Mouse (Mus musculus) lung, embryonic 14.5 days (tissue): Measurements from ENCODE around the gene Pou6f1. TPM values are rescaled to one million over a fixed set of nuclear protein-coding genes. Genes with fewer than 3 reads are reported as not detected.
"Not testable (repeated sequence)": the region's sequence is repeated elsewhere in the genome, so short reads cannot be mapped to it uniquely, and the experiment has no call there.

Source experiments
- ATAC-seq: fragments of 200-750 bp; cut with Nextera tagmentation; 2 replicates; pipeline ENCODE4 v1.8.0; 2017; ENCODE audit warnings: mild to moderate bottlenecking, moderate TSS enrichment, moderate library complexity; ENCODE audit not compliant: insufficient read depth
- DNase-seq: peaks from one replicate; pipeline ENCODE4 v3.0.0-alpha.2; 2015
- H3K27ac ChIP-seq: fragments of 300-500 bp; sonication (generic); 2 replicates; pipeline ENCODE4 v1.5.1; 2014; ENCODE audit warnings: low read depth, mild to moderate bottlenecking, moderate library complexity
- H3K27me3 ChIP-seq: fragments of 300-500 bp; sonication (generic); 2 replicates; pipeline ENCODE4 v1.6.1; 2014; ENCODE audit warnings: low read length, control low read depth; ENCODE audit not compliant: insufficient read depth
- H3K36me3 ChIP-seq: fragments of 300-500 bp; sonication (generic); 2 replicates; pipeline ENCODE4 v1.6.1; 2014; ENCODE audit warnings: control low read depth; ENCODE audit not compliant: insufficient read depth
- H3K4me1 ChIP-seq: fragments of 300-500 bp; sonication (generic); 2 replicates; pipeline ENCODE4 v1.6.1; 2014; ENCODE audit warnings: antibody characterized with exemption, control low read depth; ENCODE audit not compliant: insufficient read depth
- H3K4me2 ChIP-seq: fragments of 300-500 bp; sonication (generic); 2 replicates; pipeline ENCODE4 v1.6.1; 2014; ENCODE audit warnings: mild to moderate bottlenecking
- H3K4me3 ChIP-seq: fragments of 300-500 bp; sonication (generic); 2 replicates; pipeline ENCODE4 v1.5.1; 2014; ENCODE audit warnings: low read depth, low read length
- H3K9ac ChIP-seq: fragments of 300-500 bp; sonication (generic); 2 replicates; pipeline ENCODE4 v1.6.1; 2014
- H3K9me3 ChIP-seq: fragments of 300-500 bp; sonication (generic); 2 replicates; pipeline ENCODE4 v1.6.1; 2016; ENCODE audit warnings: low read depth, low read length, control low read depth
- CTCF ChIP-seq: IDR thresholded peaks from 2 replicates; pipeline ENCODE4 v1.5.1; 2016; ENCODE audit warnings: antibody characterized with exemption, low read depth
- WGBS: fragments of 180-500 bp; shearing (Covaris S2); extraction: QIAGEN DNeasy Blood & Tissue Kit; methylation state at CpG from one replicate; pipeline ENCODE4 v1.1.7; 2014; 5-methylcytosine and 5-hydroxymethylcytosine counted together
- polyA plus RNA-seq: library from polyadenylated mRNA; unstranded; fragments of >200 nt; fragmentation: Nextera tagmentation; extraction: Ambion mirVana; gene quantifications from 2 replicates; pipeline ENCODE4 v1.2.1, GENCODE M21; 2014

Gene Pou6f1
- polyA plus RNA-seq, 1 experiment from 2014 or later, result 7.6 TPM

DNA sequence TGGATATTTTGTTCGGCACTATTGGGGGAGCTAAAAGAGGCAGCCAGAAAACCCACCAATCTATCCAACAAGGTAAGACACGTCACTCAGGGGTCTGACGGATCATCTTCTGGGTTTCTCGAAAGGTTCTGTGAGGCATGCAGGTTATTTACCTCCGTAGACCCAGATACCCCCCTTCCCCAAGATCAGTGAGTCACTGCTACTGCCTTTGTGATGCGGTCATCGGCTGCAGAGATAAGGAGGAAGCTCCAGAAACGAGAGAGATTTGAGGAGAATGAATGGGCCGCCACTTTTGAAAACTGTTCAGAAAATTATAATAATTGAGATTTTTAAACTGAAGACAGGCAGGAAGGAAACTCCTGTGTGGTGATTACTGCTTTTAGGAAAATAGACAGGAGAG is 43.4 kb downstream of the Pou6f1 start:
- Histone ChIP-seq H3K4me1 (no peaks in the 10 kb centered on the region), H3K27me3 (no peaks in the 10 kb centered on the region), H3K27ac (no peak overlapping the region), H3K9ac (no peak overlapping the region), H3K9me3 (no peaks in the 10 kb centered on the region), H3K4me3 (no peak overlapping the region), H3K4me2 (no peak overlapping the region), H3K36me3 (no peaks in the 10 kb centered on the region)
- no peak for DNase-seq
- no peak for ATAC-seq
- WGBS, result 82% methylated on average over 9 of the region's 9 CpGs
- no peak for TF ChIP-seq CTCF

DNA sequence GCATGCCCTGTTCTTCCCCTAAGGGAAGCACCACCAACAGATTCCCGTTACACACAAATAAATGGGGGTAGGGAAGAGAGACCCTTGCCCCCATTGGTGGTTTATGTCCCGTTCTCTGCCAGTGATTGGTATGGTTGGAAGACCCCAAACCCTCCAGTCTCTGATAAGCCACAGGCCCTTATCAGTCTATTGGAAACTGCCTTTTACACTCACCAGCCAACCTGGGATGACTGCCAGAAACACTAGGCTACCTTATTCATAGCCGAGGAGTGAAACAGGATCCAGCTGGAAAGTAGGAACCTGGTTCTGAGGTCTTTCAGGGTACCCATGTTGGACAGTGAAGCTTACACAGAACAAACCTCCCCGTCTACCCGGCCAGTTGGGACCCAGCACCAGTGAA is 43.8 kb downstream of the Pou6f1 start:
- Histone ChIP-seq H3K4me2 (no peak overlapping the region), H3K27ac (no peak overlapping the region), H3K27me3 (no peaks in the 10 kb centered on the region), H3K4me1 (no peaks in the 10 kb centered on the region), H3K36me3 (no peaks in the 10 kb centered on the region), H3K9ac (no peak overlapping the region), H3K9me3 (no peaks in the 10 kb centered on the region), H3K4me3 (no peak overlapping the region)
- no peak for TF ChIP-seq CTCF
- 79% methylated on average over 5 of the region's 5 CpGs for WGBS
- DNase-seq (no peak), ATAC-seq (no peak)

DNA sequence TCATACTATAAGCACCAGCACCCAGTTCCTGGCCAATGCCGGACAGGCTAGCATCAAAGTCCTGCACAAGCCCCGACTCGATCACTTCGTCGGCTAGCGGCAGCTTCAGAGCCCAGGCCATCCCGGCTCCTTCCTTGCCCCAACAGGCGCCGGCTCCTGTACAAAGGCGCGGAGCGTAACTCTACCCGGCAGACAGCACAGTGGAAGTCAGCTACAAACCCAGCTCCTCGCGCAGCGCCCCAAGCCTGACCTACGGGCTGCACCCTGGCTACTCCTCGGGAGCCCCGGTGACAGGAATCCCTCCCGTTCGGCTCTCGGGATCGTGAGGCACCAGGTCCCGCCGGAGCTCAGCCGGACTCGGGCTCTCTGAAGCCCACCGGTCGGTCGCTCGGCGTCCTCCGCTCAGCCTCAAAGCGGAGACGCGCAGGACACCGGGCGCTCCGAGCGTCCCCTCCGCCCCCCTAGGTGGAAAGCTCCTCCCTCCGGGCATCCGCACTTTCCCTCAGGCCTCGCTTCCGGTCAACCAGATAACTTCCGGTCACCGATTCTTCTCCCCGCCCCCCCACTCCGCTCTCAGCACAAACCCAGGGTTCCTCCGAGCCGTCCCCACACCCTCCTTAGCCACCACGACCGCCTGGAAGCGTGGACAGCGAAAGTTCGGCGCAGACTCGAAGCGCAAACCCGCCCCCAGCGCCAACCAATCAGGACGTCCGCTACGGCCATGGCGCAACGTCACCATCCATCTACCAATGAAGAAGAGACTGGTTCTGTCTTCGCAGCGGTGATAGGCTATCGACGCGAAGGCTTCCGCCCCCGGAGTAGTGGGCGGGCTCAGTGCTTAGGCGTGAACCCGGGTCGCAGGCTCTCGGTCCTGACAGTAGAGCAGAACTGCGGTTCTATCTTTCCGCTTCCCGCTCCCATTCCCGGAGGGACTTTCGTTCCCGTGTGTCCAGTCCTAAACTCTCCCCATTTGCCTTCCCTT is 48.2 kb downstream of the Pou6f1 start, which contains the start of gene Tfcp2:
Tfcp2 (minus strand) TSS at position 683 of the 982 bp plus-strand sequence.
- TF ChIP-seq CTCF, result no peak
- H3K27me3 ChIP-seq, result no peaks in the 10 kb centered on the region
- peak; percentile 100 for ATAC-seq
- peaks cover 4% of the 10 kb centered on the region; the same call in 1 of the 2 replicates for H3K4me1 ChIP-seq
- H3K9ac ChIP-seq, result peak within 1 kb of the TSS; percentile 72
- H3K4me2 ChIP-seq, result peak within 1 kb of the TSS; percentile 87
- peak within 1 kb of the TSS; percentile 80 for H3K4me3 ChIP-seq
- H3K36me3 ChIP-seq, result peaks cover 8% of the 10 kb centered on the region; the same call in 1 of the 2 replicates
- H3K27ac ChIP-seq, result peak within 1 kb of the TSS; percentile 92
- DNase-seq, result peak; percentile 99
- WGBS, result under 1% methylated on average over 84 of the region's 84 CpGs
- no peaks in the 10 kb centered on the region for H3K9me3 ChIP-seq

DNA sequence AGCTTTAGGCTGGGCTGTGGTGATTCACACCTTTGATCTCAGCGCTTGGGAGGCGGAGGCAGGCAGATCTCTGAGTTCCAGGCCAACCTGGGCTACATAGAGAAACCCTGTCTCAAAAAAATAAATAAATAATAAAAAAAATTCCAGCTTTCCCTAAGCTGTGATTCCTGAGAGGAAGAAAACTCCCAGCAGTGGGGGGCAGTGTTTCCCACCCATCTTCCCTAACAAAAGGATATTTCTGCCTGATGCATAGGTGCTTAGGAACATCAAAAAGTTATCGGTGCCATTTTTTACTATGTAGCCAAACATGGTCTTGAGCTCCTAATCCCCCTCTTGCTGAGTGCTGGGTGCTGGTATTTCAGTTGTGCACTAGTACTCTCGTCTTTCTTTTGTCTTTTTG is 49.5 kb downstream of the Pou6f1 start:
- H3K4me2 ChIP-seq, result peak overlapping the region; percentile 87
- peak; percentile 11; the same call in 1 of the 2 replicates for TF ChIP-seq CTCF
- 0 out of 2 replicates have a peak overlapping the region, but pooled peaks have one; percentile 80 for H3K4me3 ChIP-seq
- no peaks in the 10 kb centered on the region for H3K27me3 ChIP-seq
- H3K4me1 ChIP-seq, result peaks cover 4% of the 10 kb centered on the region; the same call in 1 of the 2 replicates
- no peak overlapping the region for H3K9ac ChIP-seq
- WGBS, result 92% methylated on average over 4 of the region's 4 CpGs
- DNase-seq, result peak; percentile 9
- H3K36me3 ChIP-seq, result peaks cover 8% of the 10 kb centered on the region; the same call in 1 of the 2 replicates
- H3K27ac ChIP-seq, result no peak overlapping the region
- H3K9me3 ChIP-seq, result peaks cover 5% of the 10 kb centered on the region; the same call in 1 of the 2 replicates
- no peak for ATAC-seq

DNA sequence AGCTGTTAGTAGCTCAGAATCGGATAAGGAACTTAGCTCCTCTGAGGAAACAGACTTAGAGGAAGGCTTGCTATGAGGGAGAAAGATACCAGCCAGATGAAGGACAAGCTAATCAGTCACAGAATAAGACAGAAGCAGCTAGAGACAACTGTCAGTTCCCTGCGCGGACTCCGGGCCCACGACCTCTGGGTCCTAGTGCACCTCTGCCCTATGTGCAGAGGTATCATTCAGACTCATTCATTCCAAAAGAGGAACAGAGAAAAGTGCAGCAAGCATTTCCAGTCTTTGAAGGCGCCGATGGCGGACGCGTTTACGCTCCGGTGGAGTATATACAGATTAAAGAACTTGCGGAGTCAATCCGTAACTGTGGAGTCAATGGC is 56.1 kb downstream of the Pou6f1 start:
- not testable (repeated sequence) for H3K27me3 ChIP-seq, ATAC-seq, H3K4me1 ChIP-seq, H3K4me2 ChIP-seq, H3K27ac ChIP-seq, DNase-seq, H3K4me3 ChIP-seq, H3K9me3 ChIP-seq, H3K9ac ChIP-seq
- 97% methylated on average over 14 of the region's 14 CpGs for WGBS
- H3K36me3 ChIP-seq, result peaks cover 15% of the 10 kb centered on the region; the same call in 1 of the 2 replicates

DNA sequence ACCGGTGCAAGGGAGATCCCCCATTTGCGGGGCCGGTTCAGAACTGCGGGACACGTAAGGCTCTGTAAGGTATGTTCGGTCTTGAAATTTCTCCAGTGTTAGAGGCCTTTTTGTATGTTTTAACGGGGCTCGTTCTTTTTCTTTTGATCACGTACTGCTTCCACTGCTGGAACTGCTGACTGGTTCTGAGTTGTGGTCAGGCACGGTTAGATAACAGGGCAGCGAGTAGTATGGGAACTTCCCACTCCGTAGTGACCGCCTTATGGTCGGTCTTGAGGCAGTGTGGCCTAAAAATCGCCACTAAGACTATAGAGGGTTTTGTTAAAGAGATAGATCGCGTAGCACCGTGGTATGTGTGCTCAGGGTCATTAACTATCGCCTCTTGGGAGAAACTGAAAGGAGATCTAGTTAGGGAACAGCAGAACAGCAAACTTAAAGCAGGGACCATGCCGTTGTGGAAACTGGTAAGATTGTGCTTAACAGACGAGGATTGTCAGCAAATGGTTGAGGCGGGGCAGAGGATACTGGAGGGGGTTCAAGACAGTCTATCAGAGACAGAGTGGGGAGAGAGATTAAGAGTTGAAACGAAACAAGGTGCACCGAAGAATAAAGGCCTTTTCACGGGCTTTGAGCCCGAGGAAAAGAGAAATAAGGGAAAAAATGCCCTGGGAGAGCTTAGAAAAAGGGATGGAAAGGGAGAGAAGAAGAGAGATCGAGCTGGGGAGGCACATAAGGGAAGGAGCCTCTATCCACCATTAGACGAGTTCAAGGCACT is 56.7 kb downstream of the Pou6f1 start:
- H3K27me3 ChIP-seq, H3K9me3 ChIP-seq, H3K4me3 ChIP-seq, H3K4me2 ChIP-seq, DNase-seq, H3K9ac ChIP-seq, H3K27ac ChIP-seq, ATAC-seq, H3K4me1 ChIP-seq: not testable (repeated sequence)
- WGBS, result 97% methylated on average over 27 of the region's 28 CpGs
- H3K36me3 ChIP-seq, result peaks cover 10% of the 10 kb centered on the region; the same call in 1 of the 2 replicates

DNA sequence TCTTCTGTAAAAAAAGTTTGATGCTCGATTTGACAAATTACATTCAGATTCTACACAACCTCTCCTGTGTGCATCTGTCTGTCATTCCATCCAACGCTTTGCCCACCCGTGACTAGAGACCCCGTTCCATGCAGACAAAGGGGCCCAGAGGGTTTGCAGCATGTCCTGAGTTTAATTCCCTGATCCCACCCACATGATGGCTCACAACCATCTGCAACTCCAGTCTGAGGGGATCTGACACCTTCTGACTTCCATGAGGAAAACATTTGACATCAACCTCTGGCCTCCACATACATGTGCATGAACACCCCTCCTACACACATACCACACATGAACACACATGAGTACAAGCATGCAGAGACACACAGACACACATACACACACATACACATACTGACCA is 58.4 kb downstream of the Pou6f1 start:
- Histone ChIP-seq H3K27ac (no peak overlapping the region), H3K4me3 (no peak overlapping the region), H3K36me3 (peaks cover 9% of the 10 kb centered on the region; the same call in 1 of the 2 replicates), H3K27me3 (no peaks in the 10 kb centered on the region), H3K9me3 (peaks cover 5% of the 10 kb centered on the region; the same call in 1 of the 2 replicates), H3K9ac (no peak overlapping the region), H3K4me1 (no peaks in the 10 kb centered on the region), H3K4me2 (no peak overlapping the region)
- TF ChIP-seq CTCF, result no peak
- whole genome bisulfite sequencing, result 86% methylated on average over 4 of the region's 4 CpGs
- no peak for DNase-seq
- no peak for ATAC-seq

DNA sequence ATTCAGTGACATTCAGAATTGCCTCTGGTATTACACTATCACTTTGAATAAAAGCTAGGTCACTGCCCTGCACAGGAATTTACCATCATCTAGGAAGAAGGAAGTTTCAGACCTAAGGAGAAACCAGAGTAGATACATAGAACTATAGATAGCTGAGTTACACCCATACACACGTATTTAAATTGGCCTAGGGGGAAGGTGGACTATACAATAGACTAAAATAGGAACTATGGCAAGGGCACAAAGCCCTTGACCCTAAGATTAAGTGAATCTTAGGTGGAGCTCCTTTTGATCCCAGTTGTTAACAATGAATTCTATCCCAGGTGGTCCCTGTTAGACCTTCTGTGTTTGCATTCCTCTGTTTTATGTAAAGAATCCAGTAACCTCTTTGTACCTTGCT is 58.8 kb downstream of the Pou6f1 start:
- not testable (repeated sequence) for H3K4me3 ChIP-seq, ATAC-seq, H3K27me3 ChIP-seq, H3K9ac ChIP-seq, H3K4me2 ChIP-seq, H3K4me1 ChIP-seq, H3K9me3 ChIP-seq, H3K27ac ChIP-seq, DNase-seq
- peaks cover 13% of the 10 kb centered on the region; the same call in 1 of the 2 replicates for H3K36me3 ChIP-seq
- WGBS, result 66% methylated on average over 1 of the region's 1 CpGs
